Mouse (Mus musculus) heart, embryonic 12.5 days (tissue): Measurements from ENCODE around the gene Galntl6. TPM values are rescaled to one million over a fixed set of nuclear protein-coding genes. Genes with fewer than 3 reads are reported as not detected.

Source experiments
- ATAC-seq: fragments of 200-750 bp; cut with Nextera tagmentation; 2 replicates; pipeline ENCODE4 v1.8.0; 2017; ENCODE audit warnings: moderate TSS enrichment, moderate library complexity; ENCODE audit not compliant: insufficient number of reproducible peaks, low FRiP score
- H3K27ac ChIP-seq: fragments of 300-500 bp; sonication (generic); 2 replicates; pipeline ENCODE4 v1.5.1; 2016; ENCODE audit warnings: mild to moderate bottlenecking, moderate library complexity; ENCODE audit not compliant: poor library complexity, severe bottlenecking
- H3K27me3 ChIP-seq: fragments of 300-500 bp; sonication (generic); replicated peaks from 2 replicates; pipeline ENCODE4 v1.6.1; 2016; ENCODE audit warnings: mild to moderate bottlenecking, moderate library complexity
- H3K36me3 ChIP-seq: fragments of 300-500 bp; sonication (generic); 2 replicates; pipeline ENCODE4 v1.6.1; 2016; ENCODE audit warnings: mild to moderate bottlenecking, moderate library complexity
- H3K4me1 ChIP-seq: fragments of 300-500 bp; sonication (generic); replicated peaks from 2 replicates; pipeline ENCODE4 v1.6.1; 2016; ENCODE audit warnings: mild to moderate bottlenecking
- H3K4me2 ChIP-seq: fragments of 300-500 bp; sonication (generic); 2 replicates; pipeline ENCODE4 v1.6.1; 2016; ENCODE audit warnings: mild to moderate bottlenecking, moderate library complexity
- H3K4me3 ChIP-seq: fragments of 300-500 bp; sonication (generic); 2 replicates; pipeline ENCODE4 v1.5.1; 2016; ENCODE audit warnings: mild to moderate bottlenecking
- H3K9ac ChIP-seq: fragments of 300-500 bp; sonication (generic); 2 replicates; pipeline ENCODE4 v1.6.1; 2016; ENCODE audit warnings: mild to moderate bottlenecking, moderate library complexity
- H3K9me3 ChIP-seq: fragments of 300-500 bp; sonication (generic); replicated peaks from 2 replicates; pipeline ENCODE4 v1.6.1; 2016; ENCODE audit warnings: mild to moderate bottlenecking, moderate library complexity
- WGBS: fragments of 180-500 bp; shearing (Covaris S2); methylation state at CpG from one replicate; pipeline ENCODE4 v1.1.7; 2016; 5-methylcytosine and 5-hydroxymethylcytosine counted together
- polyA plus RNA-seq: library from polyadenylated mRNA; unstranded; fragments of >200 nt; fragmentation: Nextera tagmentation; extraction: Ambion mirVana; gene quantifications from 2 replicates; pipeline ENCODE4 v1.2.1, GENCODE M21; 2016

The Galntl6 gene
- polyA plus RNA-seq, 1 experiment from 2014 or later: 0.08 TPM

- ATAC-seq: no peak
- 73% methylated on average over 6 of the region's 6 CpGs for WGBS
- Histone ChIP-seq H3K9ac (no peak overlapping the region), H3K4me2 (no peak overlapping the region), H3K36me3 (no peaks in the 10 kb centered on the region), H3K27me3 (no peaks in the 10 kb centered on the region), H3K4me1 (no peaks in the 10 kb centered on the region), H3K27ac (no peak overlapping the region), H3K9me3 (no peaks in the 10 kb centered on the region), H3K4me3 (no peak overlapping the region)
Measured at GRCm38 (mm10) chr8:57922214-57923070, 990.0 kb downstream of the Galntl6 start.

DNA sequence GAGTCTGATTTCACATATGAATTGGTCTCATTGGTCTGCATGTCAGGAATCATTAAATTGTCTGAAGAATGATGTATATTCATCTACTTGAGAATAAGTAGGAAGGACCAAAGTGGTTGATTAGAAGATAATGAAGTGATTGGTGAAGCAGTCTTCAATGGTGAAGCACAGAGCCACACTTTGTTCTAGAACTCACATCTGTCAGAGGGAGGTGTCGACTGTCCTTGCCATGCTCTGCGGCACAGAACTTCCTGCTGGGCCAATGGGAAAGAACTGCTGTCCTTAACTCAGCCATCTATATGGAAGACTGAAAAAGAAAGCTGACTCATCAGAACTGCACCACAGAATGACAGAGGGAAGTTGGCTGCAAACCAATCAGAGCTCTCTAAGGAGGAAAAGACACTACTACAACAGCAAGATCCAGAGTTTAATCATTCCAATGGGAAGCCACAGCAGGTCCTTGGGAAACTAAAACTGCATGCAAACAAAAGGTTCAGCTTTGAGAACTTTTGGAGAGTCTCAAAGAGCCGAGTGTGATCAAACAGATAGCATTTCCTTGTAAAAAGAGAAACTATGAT lies 992.0 kb downstream of the Galntl6 start:
- ATAC-seq: no peak
- H3K9ac ChIP-seq: no peak overlapping the region
- no peak overlapping the region for H3K4me2 ChIP-seq
- H3K27ac ChIP-seq: no peak overlapping the region
- no peaks in the 10 kb centered on the region for H3K4me1 ChIP-seq
- H3K9me3 ChIP-seq: no peaks in the 10 kb centered on the region
- H3K4me3 ChIP-seq: no peak overlapping the region
- WGBS: 75% methylated on average over 3 of the region's 3 CpGs
- no peaks in the 10 kb centered on the region for H3K36me3 ChIP-seq
- no peaks in the 10 kb centered on the region for H3K27me3 ChIP-seq

DNA sequence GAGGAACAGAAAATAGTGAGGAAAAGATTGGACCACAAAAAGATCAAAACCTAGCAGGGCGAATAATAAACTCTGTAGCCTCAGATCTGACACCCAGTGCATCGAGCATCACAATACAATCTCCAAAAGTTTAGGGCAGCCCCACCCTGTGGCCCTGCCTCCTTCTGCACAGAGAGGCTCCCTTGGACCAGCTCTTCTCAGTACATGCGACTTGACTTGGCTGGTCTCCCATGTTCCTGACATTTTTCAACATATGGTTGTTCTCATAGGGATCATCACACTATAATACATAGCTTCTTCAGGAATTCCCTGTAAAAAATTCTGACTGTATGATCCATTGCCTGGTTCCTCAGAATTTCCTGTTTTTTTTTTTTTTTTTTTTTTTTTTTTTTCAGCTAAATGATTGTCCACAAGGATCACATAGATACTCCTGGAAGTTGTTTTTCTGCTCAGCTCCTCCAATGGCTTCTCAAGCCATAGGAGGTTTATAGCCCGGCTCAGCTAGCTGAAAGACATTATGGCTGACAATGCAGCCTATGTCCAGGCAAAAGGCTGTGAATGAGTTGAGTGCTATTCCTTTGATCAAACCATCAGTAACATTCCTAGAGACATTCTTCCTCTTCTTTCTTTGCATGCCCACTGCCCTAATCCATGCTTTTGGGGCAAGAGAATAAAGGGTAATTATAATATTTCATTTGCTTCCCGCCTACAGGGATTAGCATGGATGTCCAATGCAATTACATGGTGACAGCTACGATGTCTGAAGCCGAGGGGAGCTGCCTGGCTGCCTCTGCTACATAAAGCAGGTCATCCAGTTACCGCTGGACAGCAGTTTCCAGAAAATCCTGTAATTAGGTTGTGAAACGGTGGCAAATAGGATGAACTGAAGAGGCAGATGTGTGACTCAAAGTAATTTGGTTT lies 993.5 kb downstream of the Galntl6 start:
- no peak overlapping the region for H3K27ac ChIP-seq
- no peak for ATAC-seq
- no peaks in the 10 kb centered on the region for H3K36me3 ChIP-seq
- H3K4me3 ChIP-seq: no peak overlapping the region
- no peak overlapping the region for H3K9ac ChIP-seq
- WGBS: 70% methylated on average over 9 of the region's 9 CpGs
- H3K9me3 ChIP-seq: no peaks in the 10 kb centered on the region
- H3K4me1 ChIP-seq: no peaks in the 10 kb centered on the region
- H3K4me2 ChIP-seq: no peak overlapping the region
- no peaks in the 10 kb centered on the region for H3K27me3 ChIP-seq

DNA sequence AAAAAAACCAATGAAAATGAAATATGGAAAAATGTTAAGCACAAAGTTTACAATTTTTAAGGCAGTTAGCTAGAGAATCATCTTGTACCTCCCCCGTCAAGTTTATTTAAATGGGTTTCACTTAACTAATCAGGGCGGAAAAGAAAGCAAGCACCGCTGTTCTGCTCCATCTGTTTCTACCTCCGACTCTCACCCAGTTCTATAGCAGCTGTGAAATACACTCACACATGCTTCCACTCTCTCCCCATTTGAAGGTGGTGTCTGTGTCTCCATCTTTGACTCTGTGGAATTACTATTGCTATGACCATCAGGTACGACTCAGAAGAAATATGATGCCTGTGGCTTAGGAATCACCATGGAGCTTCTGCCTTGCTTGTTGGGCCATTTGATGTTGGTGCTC lies 1019.1 kb downstream of the Galntl6 start:
- Histone ChIP-seq H3K36me3 (no peaks in the 10 kb centered on the region), H3K27ac (no peak overlapping the region), H3K9ac (no peak overlapping the region), H3K27me3 (no peaks in the 10 kb centered on the region), H3K4me3 (no peak overlapping the region), H3K4me2 (no peak overlapping the region), H3K9me3 (peaks cover 9% of the 10 kb centered on the region; the same call in 1 of the 2 replicates), H3K4me1 (no peaks in the 10 kb centered on the region)
- no peak for ATAC-seq
- 84% methylated on average over 5 of the region's 5 CpGs for WGBS

- H3K4me1 ChIP-seq: no peaks in the 10 kb centered on the region
- no peak overlapping the region for H3K4me2 ChIP-seq
- no peak overlapping the region for H3K9ac ChIP-seq
- H3K9me3 ChIP-seq: peaks cover 11% of the 10 kb centered on the region; the same call in 1 of the 2 replicates
- H3K4me3 ChIP-seq: no peak overlapping the region
- 78% methylated on average over 5 of the region's 5 CpGs for WGBS
- ATAC-seq: no peak
- H3K36me3 ChIP-seq: no peaks in the 10 kb centered on the region
- no peak overlapping the region for H3K27ac ChIP-seq
- H3K27me3 ChIP-seq: no peaks in the 10 kb centered on the region
Measured at GRCm38 (mm10) chr8:57892115-57892514, 1020.3 kb downstream of the Galntl6 start.

GRCm38 (mm10) chr8:57890159-57890558 lies 1022.3 kb downstream of the Galntl6 start:
- Histone ChIP-seq H3K27me3 (no peaks in the 10 kb centered on the region), H3K27ac (no peak overlapping the region), H3K9me3 (peaks cover 13% of the 10 kb centered on the region; the same call in 1 of the 2 replicates), H3K4me3 (no peak overlapping the region), H3K9ac (no peak overlapping the region), H3K36me3 (no peaks in the 10 kb centered on the region), H3K4me2 (no peak overlapping the region), H3K4me1 (no peaks in the 10 kb centered on the region)
- ATAC-seq: no peak
- 73% methylated on average over 4 of the region's 4 CpGs for WGBS

- no peak overlapping the region for H3K27ac ChIP-seq
- H3K4me3 ChIP-seq: no peak overlapping the region
Measured at GRCm38 (mm10) chr8:57888831-57889230, 1023.6 kb downstream of the Galntl6 start.

DNA sequence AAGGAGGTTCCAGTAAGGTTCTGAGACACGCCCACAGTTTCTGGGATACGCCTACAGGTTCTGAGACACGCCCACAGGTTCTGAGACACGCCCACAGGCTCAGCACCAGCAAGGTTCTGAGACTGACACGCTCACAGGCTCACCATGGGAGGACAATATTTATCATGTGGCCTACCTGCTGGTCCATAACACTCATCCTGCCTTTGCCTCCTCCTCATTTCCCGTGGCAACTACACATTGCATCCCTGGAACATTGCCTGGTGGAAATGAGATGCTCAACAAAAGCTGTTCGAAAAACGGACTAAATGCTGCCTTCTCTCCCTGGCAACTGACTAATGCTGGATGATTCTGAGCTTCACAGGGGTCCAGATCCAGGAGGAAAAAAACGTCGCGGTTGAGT lies 1033.0 kb downstream of the Galntl6 start:
- H3K4me1 ChIP-seq: no peaks in the 10 kb centered on the region
- no peak overlapping the region for H3K4me2 ChIP-seq
- WGBS: 63% methylated on average over 11 of the region's 11 CpGs
- H3K4me3 ChIP-seq: no peak overlapping the region
- 0 out of 2 replicates have a peak, but pooled peaks cover 6% of the 10 kb centered on the region for H3K9me3 ChIP-seq
- ATAC-seq: no peak
- no peak overlapping the region for H3K9ac ChIP-seq
- no peaks in the 10 kb centered on the region for H3K36me3 ChIP-seq
- H3K27me3 ChIP-seq: no peaks in the 10 kb centered on the region
- no peak overlapping the region for H3K27ac ChIP-seq

More at GRCm38 (mm10) chr8:57888831-57889230, 1023.6 kb downstream of the Galntl6 start:
- Histone ChIP-seq H3K36me3 (no peaks in the 10 kb centered on the region), H3K9ac (no peak overlapping the region), H3K4me2 (no peak overlapping the region), H3K9me3 (peaks cover 18% of the 10 kb centered on the region; the same call in 1 of the 2 replicates), H3K27me3 (no peaks in the 10 kb centered on the region), H3K4me1 (no peaks in the 10 kb centered on the region)
- no peak for ATAC-seq

DNA sequence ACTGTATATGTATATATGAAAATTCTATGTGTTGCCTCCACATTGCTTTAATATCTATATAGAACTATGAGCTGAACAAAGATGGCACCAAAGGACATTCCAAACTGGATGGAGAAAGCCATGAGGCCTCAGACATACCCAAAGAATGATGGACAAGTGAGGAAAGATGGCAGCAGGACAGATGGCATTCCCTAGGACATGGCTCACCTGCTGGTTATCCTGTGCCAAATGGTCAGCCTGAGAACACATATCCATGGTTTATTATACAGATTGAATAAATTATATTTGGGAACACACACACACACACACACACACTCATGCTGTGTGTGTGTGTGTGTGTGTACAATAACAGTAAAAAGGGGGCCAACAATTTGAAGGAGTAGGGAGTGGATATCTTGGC lies 1063.4 kb downstream of the Galntl6 start:
- no peaks in the 10 kb centered on the region for H3K9me3 ChIP-seq
- H3K4me1 ChIP-seq: no peaks in the 10 kb centered on the region
- no peak overlapping the region for H3K4me3 ChIP-seq
- no peak for ATAC-seq
- H3K36me3 ChIP-seq: no peaks in the 10 kb centered on the region
- H3K4me2 ChIP-seq: no peak overlapping the region
- H3K27ac ChIP-seq: no peak overlapping the region
- no peaks in the 10 kb centered on the region for H3K27me3 ChIP-seq
- H3K9ac ChIP-seq: no peak overlapping the region

GRCm38 (mm10) chr8:57843461-57843860 lies 1069.0 kb downstream of the Galntl6 start:
- Histone ChIP-seq H3K4me2 (no peak overlapping the region), H3K36me3 (no peaks in the 10 kb centered on the region), H3K27ac (no peak overlapping the region), H3K27me3 (no peaks in the 10 kb centered on the region), H3K9me3 (no peaks in the 10 kb centered on the region), H3K9ac (no peak overlapping the region), H3K4me1 (no peaks in the 10 kb centered on the region), H3K4me3 (no peak overlapping the region)
- ATAC-seq: no peak
- 52% methylated on average over 5 of the region's 5 CpGs for WGBS
